Mouse (Mus musculus): Measurements from ENCODE around the gene Itga11. TPM values are rescaled to one million over a fixed set of nuclear protein-coding genes. Genes with fewer than 3 reads are reported as not detected.
A peak's percentile ranks its signal among the peaks of the same experiment; 100 is the strongest.
"Not testable (repeated sequence)": the region's sequence is repeated elsewhere in the genome, so short reads cannot be mapped to it uniquely, and the experiment has no call there.

Itga11 gene
- total and polyA plus RNA-seq, 2 experiments from 2014 or later, result 0.48 to 2.2 TPM

DNA sequence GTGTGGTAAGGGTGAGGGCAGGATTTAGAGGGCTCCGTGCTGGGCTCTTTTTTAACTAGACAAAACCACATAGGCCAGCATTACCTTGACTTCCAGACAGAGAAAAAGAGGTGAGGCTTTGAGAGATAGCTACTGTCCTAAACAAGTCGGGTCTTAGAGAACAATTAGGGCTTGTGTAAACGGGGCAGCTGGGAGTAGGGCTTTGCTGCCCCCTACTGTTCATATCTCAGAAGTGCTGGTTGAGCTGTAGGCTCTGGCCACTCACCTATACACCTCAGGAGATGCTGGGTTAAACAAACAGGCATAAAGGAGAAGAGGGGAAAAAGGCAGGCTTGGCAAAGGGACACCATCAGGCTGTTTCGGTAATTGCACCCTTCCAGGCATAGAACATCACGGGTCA lies 99.8 kb downstream of the Itga11 start:
- Histone ChIP-seq H3K27ac (ENCODE audit: low read depth, low read length) (no peak overlapping the region), H3K4me3 (ENCODE audit: low read depth, low read length) (no peak overlapping the region), H3K4me1 (ENCODE audit: insufficient read depth) (peaks cover 6% of the 10 kb centered on the region; the same call in 1 of the 2 replicates), H3K9ac (no peak overlapping the region), H3K4me2 (ENCODE audit: low read depth) (no peak overlapping the region), H3K27me3 (ENCODE audit: insufficient read depth, low read length) (no peaks in the 10 kb centered on the region), H3K36me3 (ENCODE audit: insufficient read depth) (no peaks in the 10 kb centered on the region), H3K9me3 (ENCODE audit: low read length) (no peaks in the 10 kb centered on the region)
- DNase-seq (peak; percentile 75), ATAC-seq (peak; percentile 66)
- WGBS, result 4% methylated on average over 5 of the region's 5 CpGs
- TF ChIP-seq CTCF (IDR thresholded peaks at IDR 0.05; ENCODE audit: low read depth), result peak; percentile 84

DNA sequence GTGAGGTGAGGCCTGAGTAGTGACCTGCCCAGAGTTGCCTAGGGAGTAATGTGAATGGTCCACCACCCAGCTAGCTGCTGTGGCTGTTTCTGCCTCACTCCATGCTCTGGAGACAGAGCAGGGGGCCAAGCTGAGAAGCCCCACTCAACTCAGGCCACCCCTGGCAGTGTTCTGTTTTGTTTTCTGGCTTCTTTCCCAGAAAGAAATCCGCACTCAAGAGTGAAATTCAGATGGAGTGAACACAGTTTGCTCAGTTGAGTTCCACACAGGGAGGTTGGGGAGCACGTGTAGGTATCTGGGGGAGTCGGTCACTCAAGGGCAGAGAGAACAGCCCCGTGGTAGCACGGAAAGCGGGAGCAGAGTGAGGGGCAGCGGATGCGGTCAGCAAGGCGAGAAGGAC lies 101.1 kb downstream of the Itga11 start:
- H3K36me3 ChIP-seq (ENCODE audit: insufficient read depth), result no peaks in the 10 kb centered on the region
- peaks cover 16% of the 10 kb centered on the region for H3K4me1 ChIP-seq (ENCODE audit: insufficient read depth)
- no peak overlapping the region for H3K4me2 ChIP-seq (ENCODE audit: low read depth)
- WGBS, result 71% methylated on average over 9 of the region's 9 CpGs
- H3K27me3 ChIP-seq (ENCODE audit: insufficient read depth, low read length), result no peaks in the 10 kb centered on the region
- H3K4me3 ChIP-seq (ENCODE audit: low read depth, low read length), result no peak overlapping the region
- TF ChIP-seq CTCF (IDR thresholded peaks at IDR 0.05; ENCODE audit: low read depth), result no peak
- H3K9me3 ChIP-seq (ENCODE audit: low read length), result no peaks in the 10 kb centered on the region
- no peak overlapping the region for H3K27ac ChIP-seq (ENCODE audit: low read depth, low read length)
- DNase-seq (peak; percentile 33), ATAC-seq (no peak)
- H3K9ac ChIP-seq, result no peak overlapping the region

DNA sequence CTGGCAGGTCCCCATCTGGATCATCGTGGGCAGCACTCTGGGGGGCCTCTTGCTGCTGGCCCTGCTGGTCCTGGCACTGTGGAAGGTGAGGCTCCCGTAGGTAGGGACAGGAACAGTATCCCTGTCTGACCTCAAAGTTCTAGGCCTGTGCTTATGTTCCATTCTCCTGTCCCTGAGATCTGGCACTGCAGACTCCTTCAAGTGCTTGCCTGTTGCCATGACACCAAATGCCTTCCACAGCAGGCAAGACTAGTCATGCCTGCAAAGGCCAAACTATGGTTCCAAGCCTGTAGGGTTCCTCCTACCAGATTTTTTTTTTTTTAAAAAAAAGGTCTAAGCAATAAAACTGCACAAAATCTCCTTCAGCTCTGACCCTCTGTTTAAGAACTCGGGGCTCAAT lies 104.3 kb downstream of the Itga11 start:
- DNase-seq, result peak; percentile 34
- no peaks in the 10 kb centered on the region for H3K27me3 ChIP-seq (ENCODE audit: insufficient read depth, low read length)
- no peak overlapping the region for H3K27ac ChIP-seq (ENCODE audit: low read depth, low read length)
- no peak overlapping the region for H3K4me2 ChIP-seq (ENCODE audit: low read depth)
- no peaks in the 10 kb centered on the region for H3K9me3 ChIP-seq (ENCODE audit: low read length)
- WGBS, result 53% methylated on average over 3 of the region's 3 CpGs
- ATAC-seq, result no peak
- H3K4me3 ChIP-seq (ENCODE audit: low read depth, low read length), result no peak overlapping the region
- H3K9ac ChIP-seq, result no peak overlapping the region
- no peak for TF ChIP-seq CTCF (IDR thresholded peaks at IDR 0.05; ENCODE audit: low read depth)
- H3K4me1 ChIP-seq (ENCODE audit: insufficient read depth), result peaks cover 20% of the 10 kb centered on the region
- no peaks in the 10 kb centered on the region for H3K36me3 ChIP-seq (ENCODE audit: insufficient read depth)

DNA sequence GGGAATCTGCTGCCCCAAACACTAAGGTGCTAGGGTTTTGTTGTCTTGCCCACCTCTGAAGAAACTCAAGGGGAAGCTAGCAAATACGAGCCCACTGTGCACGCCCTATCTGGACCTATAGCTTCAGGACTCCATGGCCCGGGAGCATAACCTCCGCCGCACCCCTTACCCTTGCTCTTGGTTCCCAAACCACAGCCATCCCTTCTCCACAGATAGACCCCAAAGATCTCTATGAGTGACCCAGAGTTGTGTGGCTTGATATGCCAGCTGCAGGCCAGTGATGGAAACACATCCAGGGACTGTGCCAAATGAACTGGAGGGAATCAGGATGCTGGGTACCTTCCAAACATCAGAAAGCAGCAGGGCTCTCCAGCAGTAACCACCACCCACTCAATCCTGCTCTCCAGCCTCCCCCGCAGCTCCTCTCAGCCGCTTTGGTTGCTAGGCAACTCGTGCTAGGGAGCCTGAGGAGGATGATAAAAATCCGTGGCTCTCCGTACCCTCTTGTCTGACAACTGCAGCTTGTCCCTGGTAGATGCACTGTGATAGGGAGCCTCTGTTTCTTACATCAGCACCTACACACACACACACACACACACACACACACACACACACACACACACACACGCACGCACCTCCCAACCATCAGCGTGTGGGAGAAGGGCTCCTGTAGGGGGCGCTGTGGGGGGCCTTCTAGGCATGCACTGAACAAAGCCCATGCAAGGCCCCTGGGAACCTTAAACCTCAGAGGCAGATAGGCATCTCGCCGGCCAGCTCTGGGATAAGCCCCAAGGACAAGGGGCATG lies 105.6 kb downstream of the Itga11 start:
- H3K36me3 ChIP-seq (ENCODE audit: insufficient read depth), result no peaks in the 10 kb centered on the region
- H3K9me3 ChIP-seq (ENCODE audit: low read length), result no peaks in the 10 kb centered on the region
- H3K4me2 ChIP-seq (ENCODE audit: low read depth), result peak overlapping the region; percentile 38
- H3K4me1 ChIP-seq (ENCODE audit: insufficient read depth), result peaks cover 20% of the 10 kb centered on the region
- peak overlapping the region; percentile 41; the same call in 1 of the 2 replicates for H3K9ac ChIP-seq
- peak overlapping the region; percentile 2; the same call in 1 of the 2 replicates for H3K4me3 ChIP-seq (ENCODE audit: low read depth, low read length)
- peak; percentile 95 for ATAC-seq
- DNase-seq, result peak; percentile 90
- TF ChIP-seq CTCF (IDR thresholded peaks at IDR 0.05; ENCODE audit: low read depth), result peak; percentile 80
- peak overlapping the region; percentile 66 for H3K27ac ChIP-seq (ENCODE audit: low read depth, low read length)
- no peaks in the 10 kb centered on the region for H3K27me3 ChIP-seq (ENCODE audit: insufficient read depth, low read length)
- 34% methylated on average over 16 of the region's 16 CpGs for WGBS

- no peak overlapping the region for H3K4me3 ChIP-seq (ENCODE audit: low read depth, low read length)
- WGBS, result 90% methylated on average over 2 of the region's 2 CpGs
- H3K27ac ChIP-seq (ENCODE audit: low read depth, low read length), result peak overlapping the region; percentile 66
- H3K27me3 ChIP-seq (ENCODE audit: insufficient read depth, low read length), result no peaks in the 10 kb centered on the region
- peak; percentile 58 for TF ChIP-seq CTCF (IDR thresholded peaks at IDR 0.05; ENCODE audit: low read depth)
- peaks cover 20% of the 10 kb centered on the region for H3K4me1 ChIP-seq (ENCODE audit: insufficient read depth)
- H3K4me2 ChIP-seq (ENCODE audit: low read depth), result no peak overlapping the region
- H3K36me3 ChIP-seq (ENCODE audit: insufficient read depth), result no peaks in the 10 kb centered on the region
- ATAC-seq, result no peak
- no peak overlapping the region for H3K9ac ChIP-seq
- no peaks in the 10 kb centered on the region for H3K9me3 ChIP-seq (ENCODE audit: low read length)
- no peak for DNase-seq
Observed at GRCm38 (mm10) chr9:62784233-62784632, 106.6 kb downstream of the Itga11 start.

GRCm38 (mm10) chr9:62786721-62787120 lies 109.1 kb downstream of the Itga11 start:
- Histone ChIP-seq H3K27ac (ENCODE audit: low read depth, low read length) (no peak overlapping the region), H3K9me3 (ENCODE audit: low read length) (no peaks in the 10 kb centered on the region), H3K4me3 (ENCODE audit: low read depth, low read length) (no peak overlapping the region), H3K4me1 (ENCODE audit: insufficient read depth) (peaks cover 17% of the 10 kb centered on the region), H3K9ac (no peak overlapping the region), H3K27me3 (ENCODE audit: insufficient read depth, low read length) (no peaks in the 10 kb centered on the region), H3K4me2 (ENCODE audit: low read depth) (no peak overlapping the region), H3K36me3 (ENCODE audit: insufficient read depth) (no peaks in the 10 kb centered on the region)
- WGBS, result 68% methylated on average over 5 of the region's 5 CpGs
- DNase-seq, result no peak
- TF ChIP-seq CTCF (IDR thresholded peaks at IDR 0.05; ENCODE audit: low read depth), result no peak
- ATAC-seq, result no peak

DNA sequence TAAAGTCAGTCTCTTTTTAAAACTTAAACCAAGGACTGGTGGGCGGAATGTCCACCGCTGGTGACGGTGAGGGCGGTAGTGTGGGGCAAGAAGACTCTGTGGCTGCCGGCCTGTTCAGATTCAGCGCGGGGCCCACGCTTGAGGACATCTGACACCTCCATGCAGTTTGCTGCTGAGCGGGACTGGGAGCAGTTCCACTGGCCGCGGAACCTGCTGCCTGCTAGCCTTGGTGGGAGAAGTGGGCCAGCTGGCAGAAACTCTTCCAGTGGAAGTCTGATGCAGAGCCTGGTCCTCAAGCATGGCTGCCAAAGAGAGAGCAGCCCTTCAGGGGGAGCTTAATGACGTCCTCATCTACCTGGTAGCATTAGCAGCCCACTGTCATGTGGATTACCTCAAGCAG lies 112.2 kb downstream of the Itga11 start:
- WGBS, result 90% methylated on average over 12 of the region's 12 CpGs

DNA sequence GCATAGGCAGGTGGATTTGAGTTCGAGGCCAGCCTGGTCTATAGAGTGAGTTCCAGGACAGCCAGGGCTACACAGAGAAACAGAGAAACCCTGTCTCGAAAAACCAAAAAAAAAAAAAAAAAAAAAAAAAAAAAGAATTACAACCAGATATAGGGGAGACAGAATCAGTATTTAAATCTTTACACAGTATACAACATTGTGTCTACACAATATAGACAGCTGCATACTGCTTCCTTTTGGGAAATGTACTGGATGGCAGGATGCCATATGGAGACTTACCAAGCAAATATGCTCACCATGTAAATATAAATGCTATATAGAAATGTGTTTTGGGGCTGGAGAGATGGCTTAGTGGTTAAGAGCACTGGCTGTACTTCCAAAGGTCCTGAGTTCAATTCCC lies 121.6 kb downstream of the Itga11 start:
- H3K4me3 ChIP-seq (ENCODE audit: low read depth, low read length); DNase-seq; H3K9me3 ChIP-seq (ENCODE audit: low read length); H3K27ac ChIP-seq (ENCODE audit: low read depth, low read length); H3K4me2 ChIP-seq (ENCODE audit: low read depth); H3K27me3 ChIP-seq (ENCODE audit: insufficient read depth, low read length); H3K4me1 ChIP-seq (ENCODE audit: insufficient read depth); H3K9ac ChIP-seq; ATAC-seq: not testable (repeated sequence)
- H3K36me3 ChIP-seq (ENCODE audit: insufficient read depth), result peaks cover 23% of the 10 kb centered on the region
- WGBS, result 95% methylated on average over 2 of the region's 2 CpGs

More for the DNA sequence above, 112.2 kb downstream of the Itga11 start:
- Histone ChIP-seq H3K4me1 (ENCODE audit: insufficient read depth) (no peaks in the 10 kb centered on the region), H3K4me3 (ENCODE audit: low read depth, low read length) (no peak overlapping the region), H3K27me3 (ENCODE audit: insufficient read depth, low read length) (no peaks in the 10 kb centered on the region), H3K27ac (ENCODE audit: low read depth, low read length) (no peak overlapping the region), H3K36me3 (ENCODE audit: insufficient read depth) (no peaks in the 10 kb centered on the region), H3K9ac (no peak overlapping the region), H3K9me3 (ENCODE audit: low read length) (no peaks in the 10 kb centered on the region), H3K4me2 (ENCODE audit: low read depth) (no peak overlapping the region)
- ATAC-seq, result no peak
- no peak for TF ChIP-seq CTCF (IDR thresholded peaks at IDR 0.05; ENCODE audit: low read depth)
- no peak for DNase-seq
